Mouse (Mus musculus) liver, embryonic 14.5 days (tissue): ENCODE results near the gene Abca2.

Experiments
- CTCF ChIP-seq: IDR thresholded peaks from 2 replicates; pipeline ENCODE4 v1.5.1; 2016; ENCODE audit warnings: antibody characterized with exemption, low read depth, control low read depth
- EP300 ChIP-seq: IDR thresholded peaks from 2 replicates; pipeline ENCODE4 v1.6.1; 2016; ENCODE audit warnings: antibody characterized with exemption, low read depth

DNA sequence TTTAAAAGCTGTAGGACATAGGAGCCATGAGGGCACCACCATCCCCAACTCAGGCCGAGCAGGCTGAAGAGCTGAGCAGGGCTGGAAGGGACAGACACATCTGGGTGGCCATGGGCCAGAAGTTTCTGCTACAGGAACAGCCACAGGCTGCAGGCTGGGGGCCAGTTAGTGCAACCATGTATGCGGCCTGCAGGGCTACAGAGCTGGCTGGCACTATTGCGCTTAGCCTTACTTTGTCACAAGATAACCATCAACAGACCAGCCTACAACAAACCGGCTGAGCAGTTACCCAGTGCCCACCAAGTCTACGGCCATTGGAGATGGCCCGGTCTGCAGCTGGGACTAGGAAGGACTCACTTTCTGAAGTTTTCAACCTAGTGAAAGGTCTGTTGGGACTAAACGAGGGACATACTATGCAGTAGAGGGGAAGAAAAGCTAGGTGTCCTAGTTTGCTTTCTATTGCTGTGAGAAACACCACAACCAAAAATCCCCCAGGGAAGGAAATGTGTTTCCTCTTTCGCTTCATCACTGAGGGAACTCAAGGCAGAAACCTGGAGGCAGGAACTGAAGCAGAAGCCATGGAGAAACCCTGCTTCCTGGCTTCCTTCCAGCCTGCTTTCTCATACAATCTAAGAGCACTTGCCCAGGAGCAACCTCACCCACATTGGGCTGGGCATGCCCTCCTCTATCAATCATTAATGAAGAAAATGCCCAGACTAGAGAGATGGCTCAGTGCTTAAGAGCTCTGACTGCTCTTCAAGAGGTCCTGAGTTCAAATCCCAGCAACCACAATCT, 22.5 kb downstream of the Abca2 start:
- TF ChIP-seq EP300 (no peak), CTCF (no peak)
